Mouse (Mus musculus): Measurements from ENCODE around the gene Apbb2. TPM values are rescaled to one million over a fixed set of nuclear protein-coding genes. Genes with fewer than 3 reads are reported as not detected.

The Apbb2 gene
- polyA plus RNA-seq, 1 experiment, result 22.6 TPM

DNA sequence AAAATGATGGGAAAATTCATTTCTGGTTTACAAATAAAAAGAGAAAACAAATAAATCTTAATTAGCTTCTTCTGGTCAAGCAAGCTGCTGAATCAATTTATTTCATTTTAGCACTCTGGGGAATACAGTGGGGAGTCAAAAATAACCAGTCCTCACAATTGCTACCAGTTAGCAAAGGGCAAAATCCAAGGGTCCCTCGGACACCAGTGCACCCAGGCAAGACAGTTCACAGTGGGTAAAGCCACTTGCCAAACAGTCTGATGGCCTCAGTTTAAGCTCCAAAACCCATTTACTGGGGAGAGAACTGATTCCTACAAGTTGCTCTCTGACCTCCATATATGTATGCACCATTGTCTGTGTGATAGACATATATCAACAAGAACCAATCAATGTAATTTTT is 115.6 kb downstream of the Apbb2 start:
- Histone ChIP-seq H3K4me3 (ENCODE audit: insufficient read depth, poor library complexity, severe bottlenecking) (no peak overlapping the region), H3K79me3 (ENCODE audit: low read depth) (peaks cover 38% of the 10 kb centered on the region), H3K36me3 (ENCODE audit: control insufficient read depth, insufficient read depth) (no peaks in the 10 kb centered on the region), H3K27me3 (ENCODE audit: control insufficient read depth, insufficient read depth, insufficient read length) (no peaks in the 10 kb centered on the region), H3ac (ENCODE audit: control insufficient read depth, insufficient read length, low read depth) (no peak overlapping the region), H3K79me2 (ENCODE audit: control insufficient read depth, insufficient read depth) (peaks cover 70% of the 10 kb centered on the region)
- TF ChIP-seq MYOG (IDR thresholded peaks at IDR 0.05; ENCODE audit: control insufficient read depth, extremely low read depth, insufficient read length) (no peak), CTCF (IDR thresholded peaks at IDR 0.05; ENCODE audit: control insufficient read depth, insufficient read depth, insufficient read length) (no peak), MAX (IDR thresholded peaks at IDR 0.05) (no peak), CEBPB (IDR thresholded peaks at IDR 0.05; ENCODE audit: low read depth) (no peak), USF1 (IDR thresholded peaks at IDR 0.05; ENCODE audit: low read depth) (no peak), FOSL1 (IDR thresholded peaks at IDR 0.05; ENCODE audit: insufficient read depth, low read length, poor library complexity, severe bottlenecking) (no peak), MYOD1 (IDR thresholded peaks at IDR 0.05; ENCODE audit: control insufficient read depth, insufficient read length, low read depth) (no peak)

DNA sequence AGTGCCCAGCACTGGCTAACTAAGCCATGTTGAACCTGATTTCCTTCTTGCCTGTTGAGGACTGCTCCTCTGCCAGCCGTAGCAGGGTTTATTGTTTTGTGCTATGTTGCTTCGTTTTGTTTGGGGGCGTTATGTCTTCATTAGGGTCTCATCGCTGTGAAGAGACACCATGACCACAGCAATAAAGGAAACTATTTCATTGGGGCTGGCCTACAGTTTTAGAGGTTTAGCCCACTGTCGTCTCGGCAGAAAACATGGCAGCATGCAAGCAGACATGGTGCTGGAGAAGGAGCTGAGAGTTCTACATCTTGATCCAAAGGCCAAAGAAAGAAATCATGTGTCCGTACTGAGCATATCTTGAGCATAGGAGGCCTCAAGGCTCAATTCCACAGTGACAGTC is 119.0 kb downstream of the Apbb2 start:
- Histone ChIP-seq H3K36me3 (ENCODE audit: control insufficient read depth, insufficient read depth) (no peaks in the 10 kb centered on the region), H3ac (ENCODE audit: control insufficient read depth, insufficient read length, low read depth) (no peak overlapping the region), H3K79me3 (ENCODE audit: low read depth) (peaks cover 24% of the 10 kb centered on the region), H3K4me3 (ENCODE audit: insufficient read depth, poor library complexity, severe bottlenecking) (no peak overlapping the region), H3K27me3 (ENCODE audit: control insufficient read depth, insufficient read depth, insufficient read length) (no peaks in the 10 kb centered on the region), H3K79me2 (ENCODE audit: control insufficient read depth, insufficient read depth) (peaks cover 36% of the 10 kb centered on the region)
- TF ChIP-seq MYOD1 (IDR thresholded peaks at IDR 0.05; ENCODE audit: control insufficient read depth, insufficient read length, low read depth) (no peak), CEBPB (IDR thresholded peaks at IDR 0.05; ENCODE audit: low read depth) (no peak), MAX (IDR thresholded peaks at IDR 0.05) (no peak), CTCF (IDR thresholded peaks at IDR 0.05; ENCODE audit: control insufficient read depth, insufficient read depth, insufficient read length) (no peak), MYOG (IDR thresholded peaks at IDR 0.05; ENCODE audit: control insufficient read depth, extremely low read depth, insufficient read length) (no peak), USF1 (IDR thresholded peaks at IDR 0.05; ENCODE audit: low read depth) (no peak), FOSL1 (IDR thresholded peaks at IDR 0.05; ENCODE audit: insufficient read depth, low read length, poor library complexity, severe bottlenecking) (no peak)

GRCm38 (mm10) chr5:66498140-66498539 is 120.4 kb downstream of the Apbb2 start:
- no peaks in the 10 kb centered on the region for H3K27me3 ChIP-seq (ENCODE audit: control insufficient read depth, insufficient read depth, insufficient read length)
- H3ac ChIP-seq (ENCODE audit: control insufficient read depth, insufficient read length, low read depth), result no peak overlapping the region
- peaks cover 14% of the 10 kb centered on the region for H3K79me3 ChIP-seq (ENCODE audit: low read depth)
- H3K79me2 ChIP-seq (ENCODE audit: control insufficient read depth, insufficient read depth), result peaks cover 21% of the 10 kb centered on the region
- H3K36me3 ChIP-seq (ENCODE audit: control insufficient read depth, insufficient read depth), result no peaks in the 10 kb centered on the region
- TF ChIP-seq USF1 (IDR thresholded peaks at IDR 0.05; ENCODE audit: low read depth) (no peak), FOSL1 (IDR thresholded peaks at IDR 0.05; ENCODE audit: insufficient read depth, low read length, poor library complexity, severe bottlenecking) (no peak), MYOG (IDR thresholded peaks at IDR 0.05; ENCODE audit: control insufficient read depth, extremely low read depth, insufficient read length) (no peak), CTCF (IDR thresholded peaks at IDR 0.05; ENCODE audit: control insufficient read depth, insufficient read depth, insufficient read length) (no peak), MYOD1 (IDR thresholded peaks at IDR 0.05; ENCODE audit: control insufficient read depth, insufficient read length, low read depth) (no peak), MAX (IDR thresholded peaks at IDR 0.05) (no peak), CEBPB (IDR thresholded peaks at IDR 0.05; ENCODE audit: low read depth) (no peak)
- H3K4me3 ChIP-seq (ENCODE audit: insufficient read depth, poor library complexity, severe bottlenecking), result no peak overlapping the region

DNA sequence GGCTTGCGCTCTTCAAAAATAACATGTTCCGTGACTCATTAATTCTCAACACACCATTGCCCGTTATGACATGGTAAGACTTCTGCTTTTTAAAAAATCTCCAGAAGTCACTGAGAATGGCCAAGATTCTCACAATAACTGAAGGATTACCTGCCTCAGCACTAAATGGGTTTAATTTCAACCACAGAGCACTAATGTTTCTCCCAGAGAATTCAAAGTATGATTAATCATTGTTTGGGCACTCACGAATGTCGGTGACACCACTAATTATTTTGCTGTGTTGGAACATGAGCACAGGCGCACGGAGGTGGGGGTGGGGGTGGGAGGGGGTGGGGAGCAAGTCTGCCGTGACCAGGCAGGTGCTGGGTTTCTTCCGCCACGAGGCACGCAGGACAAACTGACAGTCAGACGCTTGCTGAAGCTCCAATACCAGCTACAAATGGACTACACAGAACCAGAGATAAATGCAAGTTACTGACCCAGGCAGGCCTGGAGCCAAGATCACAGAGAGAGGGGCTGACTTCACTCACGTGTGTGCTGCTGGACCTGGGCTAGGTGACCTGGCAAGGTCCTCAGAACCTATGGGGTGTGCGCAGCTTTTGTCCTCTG is 121.0 kb downstream of the Apbb2 start:
- H3K27me3 ChIP-seq (ENCODE audit: control insufficient read depth, insufficient read depth, insufficient read length), result no peaks in the 10 kb centered on the region
- peaks cover 14% of the 10 kb centered on the region for H3K79me3 ChIP-seq (ENCODE audit: low read depth)
- no peaks in the 10 kb centered on the region for H3K36me3 ChIP-seq (ENCODE audit: control insufficient read depth, insufficient read depth)
- H3K4me3 ChIP-seq (ENCODE audit: insufficient read depth, poor library complexity, severe bottlenecking), result no peak overlapping the region
- no peak for TF ChIP-seq CTCF (IDR thresholded peaks at IDR 0.05; ENCODE audit: control insufficient read depth, insufficient read depth, insufficient read length)
- no peak for TF ChIP-seq MAX (IDR thresholded peaks at IDR 0.05)
- TF ChIP-seq CEBPB (IDR thresholded peaks at IDR 0.05; ENCODE audit: low read depth), result no peak
- no peak overlapping the region for H3ac ChIP-seq (ENCODE audit: control insufficient read depth, insufficient read length, low read depth)
- H3K79me2 ChIP-seq (ENCODE audit: control insufficient read depth, insufficient read depth), result peaks cover 18% of the 10 kb centered on the region

DNA sequence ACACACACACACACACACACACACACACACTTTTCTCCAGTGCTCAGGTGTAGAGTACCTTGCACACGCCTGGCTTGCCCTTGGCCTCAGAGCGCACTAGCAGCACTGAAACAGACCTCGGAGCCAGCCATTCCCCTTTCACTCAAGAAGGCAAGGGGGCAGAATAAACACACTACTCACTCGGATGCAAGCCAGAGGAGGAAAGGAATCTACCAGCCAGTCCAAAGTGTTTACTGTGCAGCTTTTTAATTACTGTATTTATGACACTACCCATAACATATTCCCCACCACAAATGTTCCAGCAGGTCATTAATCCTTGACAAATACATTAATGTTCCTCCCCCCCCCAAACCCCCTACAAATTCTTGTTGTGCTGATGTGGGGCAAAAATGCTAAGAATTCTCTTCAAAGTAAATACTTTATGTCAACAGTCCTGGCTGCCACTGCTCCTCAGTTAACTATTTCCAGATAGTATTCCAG is 121.7 kb downstream of the Apbb2 start:
- Histone ChIP-seq H3K27me3 (ENCODE audit: control insufficient read depth, insufficient read depth, insufficient read length) (no peaks in the 10 kb centered on the region), H3K36me3 (ENCODE audit: control insufficient read depth, insufficient read depth) (no peaks in the 10 kb centered on the region), H3K79me3 (ENCODE audit: low read depth) (peaks cover 12% of the 10 kb centered on the region), H3K79me2 (ENCODE audit: control insufficient read depth, insufficient read depth) (peaks cover 11% of the 10 kb centered on the region), H3K4me3 (ENCODE audit: insufficient read depth, poor library complexity, severe bottlenecking) (no peak overlapping the region), H3ac (ENCODE audit: control insufficient read depth, insufficient read length, low read depth) (no peak overlapping the region)
- no peak for TF ChIP-seq MYOD1 (IDR thresholded peaks at IDR 0.05; ENCODE audit: control insufficient read depth, insufficient read length, low read depth)
- no peak for TF ChIP-seq CEBPB (IDR thresholded peaks at IDR 0.05; ENCODE audit: low read depth)
- TF ChIP-seq MAX (IDR thresholded peaks at IDR 0.05), result no peak
- no peak for TF ChIP-seq USF1 (IDR thresholded peaks at IDR 0.05; ENCODE audit: low read depth)
- no peak for TF ChIP-seq CTCF (IDR thresholded peaks at IDR 0.05; ENCODE audit: control insufficient read depth, insufficient read depth, insufficient read length)
- no peak for TF ChIP-seq MYOG (IDR thresholded peaks at IDR 0.05; ENCODE audit: control insufficient read depth, extremely low read depth, insufficient read length)
- no peak for TF ChIP-seq FOSL1 (IDR thresholded peaks at IDR 0.05; ENCODE audit: insufficient read depth, low read length, poor library complexity, severe bottlenecking)

DNA sequence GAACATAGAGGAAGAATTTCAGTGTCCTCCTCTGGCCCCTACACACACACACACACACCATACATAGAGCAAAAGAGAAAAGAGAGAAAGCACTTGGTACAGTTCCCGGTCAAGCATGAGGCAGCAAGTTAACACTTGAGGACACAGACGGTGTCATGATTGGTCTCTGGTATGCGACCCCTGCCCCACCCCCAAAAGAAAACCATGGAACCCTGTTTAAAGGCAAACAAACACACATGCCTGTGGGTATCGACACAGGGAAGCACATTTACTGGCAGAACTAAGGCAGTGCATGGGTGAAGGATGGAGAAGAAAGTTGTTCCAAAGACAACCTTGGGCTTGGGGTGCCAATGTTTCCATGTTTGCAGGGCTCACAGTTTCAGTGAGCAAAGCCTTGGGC is 123.9 kb downstream of the Apbb2 start:
- H3ac ChIP-seq (ENCODE audit: control insufficient read depth, insufficient read length, low read depth), result no peak overlapping the region
- TF ChIP-seq USF1 (IDR thresholded peaks at IDR 0.05; ENCODE audit: low read depth) (no peak), MAX (IDR thresholded peaks at IDR 0.05) (no peak), FOSL1 (IDR thresholded peaks at IDR 0.05; ENCODE audit: insufficient read depth, low read length, poor library complexity, severe bottlenecking) (no peak), MYOD1 (IDR thresholded peaks at IDR 0.05; ENCODE audit: control insufficient read depth, insufficient read length, low read depth) (no peak), CTCF (IDR thresholded peaks at IDR 0.05; ENCODE audit: control insufficient read depth, insufficient read depth, insufficient read length) (no peak), CEBPB (IDR thresholded peaks at IDR 0.05; ENCODE audit: low read depth) (no peak), MYOG (IDR thresholded peaks at IDR 0.05; ENCODE audit: control insufficient read depth, extremely low read depth, insufficient read length) (no peak)

More for the DNA sequence above, 123.9 kb downstream of the Apbb2 start:
- H3K79me2 ChIP-seq (ENCODE audit: control insufficient read depth, insufficient read depth), result no peaks in the 10 kb centered on the region
- H3K4me3 ChIP-seq (ENCODE audit: insufficient read depth, poor library complexity, severe bottlenecking), result no peak overlapping the region
- no peaks in the 10 kb centered on the region for H3K79me3 ChIP-seq (ENCODE audit: low read depth)
- no peaks in the 10 kb centered on the region for H3K27me3 ChIP-seq (ENCODE audit: control insufficient read depth, insufficient read depth, insufficient read length)
- peaks cover 11% of the 10 kb centered on the region for H3K36me3 ChIP-seq (ENCODE audit: control insufficient read depth, insufficient read depth)
